Mouse (Mus musculus) lung, adult 18-20 months (tissue): ENCODE measurements around the gene Cpm.
A peak's percentile ranks its signal among the peaks of the same experiment; 100 is the strongest.
"Not testable (repeated sequence)": the region's sequence is repeated elsewhere in the genome, so short reads cannot be mapped to it uniquely, and the experiment has no call there.

Experiments used
- DNase-seq, 2 experiments: peaks; one replicate each; pipeline ENCODE4 v3.0.0; 2022; ENCODE audit warnings: mixed read lengths in 2 of 2

Gene Cpm

GRCm38 (mm10) chr10:117594291-117594850, 34.9 kb upstream of the Cpm start:
- DNase-seq = no peak

- no peak for DNase-seq
Measured at GRCm38 (mm10) chr10:117594913-117595312, 34.4 kb upstream of the Cpm start.

- DNase-seq = no peak
Measured at GRCm38 (mm10) chr10:117595442-117596164, 33.7 kb upstream of the Cpm start.

GRCm38 (mm10) chr10:117596165-117596735, 33.0 kb upstream of the Cpm start:
- no peak for DNase-seq

GRCm38 (mm10) chr10:117596771-117597324, 32.5 kb upstream of the Cpm start:
- no peak for DNase-seq

GRCm38 (mm10) chr10:117597371-117598265, 31.7 kb upstream of the Cpm start:
- DNase-seq = not testable (repeated sequence)

- no peak for DNase-seq
Measured at GRCm38 (mm10) chr10:117598266-117598950, 30.9 kb upstream of the Cpm start.

- DNase-seq = not testable (repeated sequence)
Measured at GRCm38 (mm10) chr10:117598951-117599572, 30.2 kb upstream of the Cpm start.

GRCm38 (mm10) chr10:117601146-117602035, 27.9 kb upstream of the Cpm start:
- no peak for DNase-seq

GRCm38 (mm10) chr10:117602325-117603129, 26.8 kb upstream of the Cpm start:
- DNase-seq = no peak

GRCm38 (mm10) chr10:117603130-117603833, 26.0 kb upstream of the Cpm start:
- DNase-seq = no peak

GRCm38 (mm10) chr10:117603834-117604623, 25.3 kb upstream of the Cpm start:
- no peak for DNase-seq

GRCm38 (mm10) chr10:117604624-117605282, 24.5 kb upstream of the Cpm start:
- peak in 1 of 2 experiments; percentile 34 for DNase-seq

- no peak for DNase-seq
Measured at GRCm38 (mm10) chr10:117605283-117606243, 23.7 kb upstream of the Cpm start.

- DNase-seq = no peak
Measured at GRCm38 (mm10) chr10:117606423-117606822, 22.9 kb upstream of the Cpm start.

GRCm38 (mm10) chr10:117607051-117607803, 22.1 kb upstream of the Cpm start:
- no peak for DNase-seq
